Mouse (Mus musculus) heart, embryonic 14.5 days (tissue): ENCODE results near the gene Styk1. TPM values are rescaled to one million over a fixed set of nuclear protein-coding genes. Genes with fewer than 3 reads are reported as not detected.

Source experiments
- ATAC-seq: fragments of 200-750 bp; cut with Nextera tagmentation; 2 replicates; pipeline ENCODE4 v1.8.0; 2017; ENCODE audit warnings: low read depth, moderate TSS enrichment; ENCODE audit not compliant: insufficient number of reproducible peaks, insufficient read depth, low FRiP score
- H3K27ac ChIP-seq, 2 experiments: fragments of 200-500 bp in 1 of 2; fragments of 300-500 bp in 1 of 2; sonication (generic) in 1 of 2; replicated peaks in 1 of 2; 2 replicates each; pipeline ENCODE4 v1.5.1; 2012 to 2014; ENCODE audit warnings: low read depth in 2 of 2, low read length in 2 of 2, control low read depth in 1 of 2, mild to moderate bottlenecking in 1 of 2, mixed read lengths in 1 of 2; ENCODE audit not compliant: control insufficient read depth in 1 of 2, insufficient read depth in 1 of 2
- H3K27me3 ChIP-seq: fragments of 300-500 bp; sonication (generic); 2 replicates; pipeline ENCODE4 v1.6.1; 2014; ENCODE audit warnings: mild to moderate bottlenecking, low read length, control low read depth; ENCODE audit not compliant: control insufficient read depth, insufficient read depth
- H3K36me3 ChIP-seq: fragments of 300-500 bp; sonication (generic); 2 replicates; pipeline ENCODE4 v1.6.1; 2014; ENCODE audit warnings: mild to moderate bottlenecking, control low read depth, low read length, mixed read lengths; ENCODE audit not compliant: control insufficient read depth, insufficient read depth
- H3K4me1 ChIP-seq, 2 experiments: fragments of 200-500 bp in 1 of 2; fragments of 300-500 bp in 1 of 2; sonication (generic) in 1 of 2; 2 replicates each; pipeline ENCODE4 v1.6.1; 2012 to 2014; ENCODE audit warnings: low read length in 2 of 2, control low read depth in 1 of 2, mixed read lengths in 1 of 2; ENCODE audit not compliant: control insufficient read depth in 2 of 2, insufficient read depth in 2 of 2
- H3K4me2 ChIP-seq: fragments of 300-500 bp; sonication (generic); 2 replicates; pipeline ENCODE4 v1.6.1; 2014; ENCODE audit warnings: mild to moderate bottlenecking, low read length
- H3K4me3 ChIP-seq, 2 experiments: fragments of 200-500 bp in 1 of 2; fragments of 300-500 bp in 1 of 2; sonication (generic) in 1 of 2; 2 replicates each; pipeline ENCODE4 v1.5.1; 2012 to 2014; ENCODE audit warnings: low read length in 2 of 2, mild to moderate bottlenecking in 2 of 2, control low read depth in 1 of 2, low read depth in 1 of 2, moderate library complexity in 1 of 2; ENCODE audit not compliant: control insufficient read depth in 1 of 2, insufficient read depth in 1 of 2
- H3K9ac ChIP-seq: fragments of 300-500 bp; sonication (generic); 2 replicates; pipeline ENCODE4 v1.6.1; 2014; ENCODE audit warnings: mild to moderate bottlenecking, low read length
- H3K9me3 ChIP-seq: fragments of 300-500 bp; sonication (generic); 2 replicates; pipeline ENCODE4 v1.6.1; 2016; ENCODE audit warnings: low read length, control low read depth; ENCODE audit not compliant: control insufficient read depth
- WGBS: fragments of 180-500 bp; shearing (Covaris S2); extraction: QIAGEN DNeasy Blood & Tissue Kit; methylation state at CpG from one replicate; pipeline ENCODE4 v1.1.7; 2014; 5-methylcytosine and 5-hydroxymethylcytosine counted together
- polyA plus RNA-seq: library from polyadenylated mRNA; unstranded; fragments of >200 nt; fragmentation: Nextera tagmentation; extraction: Ambion mirVana; gene quantifications from 2 replicates; pipeline ENCODE4 v1.2.1, GENCODE M21; 2014

Styk1 gene
- polyA plus RNA-seq, 1 experiment from 2014 or later = 0.39 TPM

DNA sequence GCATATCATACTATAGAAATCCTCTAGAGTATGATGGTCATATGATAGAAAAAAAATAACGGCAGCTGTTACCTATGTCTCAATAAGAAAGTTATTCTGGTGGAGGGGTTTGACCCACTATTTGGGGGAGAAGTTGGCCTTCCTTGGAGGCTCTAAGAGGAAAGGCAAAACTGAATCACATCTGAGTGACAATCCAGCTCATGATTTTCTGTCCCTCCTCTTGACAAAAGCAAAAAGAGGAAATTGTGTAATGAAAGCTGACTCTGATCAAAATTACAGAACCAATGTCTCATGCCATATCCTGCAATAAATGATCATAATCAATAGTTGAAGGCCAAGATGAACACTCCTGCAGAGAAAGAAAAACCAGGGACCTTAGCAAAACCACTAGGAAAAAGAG, 81.1 kb downstream of the Styk1 start:
- no peaks in the 10 kb centered on the region for H3K27me3 ChIP-seq
- ATAC-seq = no peak
- no peak overlapping the region for H3K27ac ChIP-seq
- H3K9ac ChIP-seq = no peak overlapping the region
- H3K9me3 ChIP-seq = no peaks in the 10 kb centered on the region
- no peaks in the 10 kb centered on the region for H3K4me1 ChIP-seq
- 0 out of 2 replicates have a peak, but pooled peaks cover under 1% of the 10 kb centered on the region for H3K36me3 ChIP-seq
- no peak overlapping the region for H3K4me2 ChIP-seq
- H3K4me3 ChIP-seq = no peak overlapping the region
- WGBS = 86% methylated on average over 1 of the region's 1 CpGs

DNA sequence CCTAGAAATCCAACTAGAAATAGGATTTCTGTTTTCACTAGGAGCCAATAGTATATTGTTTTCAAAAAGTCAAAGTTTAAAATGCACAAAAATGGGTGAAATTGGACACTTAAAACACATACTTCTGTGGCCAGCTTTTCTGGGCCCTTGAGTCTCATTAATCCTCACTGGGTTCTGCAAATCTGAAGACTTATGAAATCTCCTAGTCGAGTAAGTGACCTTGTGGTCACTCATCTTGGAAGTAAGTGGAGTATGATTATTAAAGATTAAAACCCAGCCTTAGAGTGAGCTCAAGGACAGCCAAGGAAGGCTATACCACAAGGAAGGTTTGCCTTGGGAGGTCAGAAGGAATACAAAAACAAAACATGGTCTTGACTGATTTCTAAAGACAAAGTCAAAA, 83.1 kb downstream of the Styk1 start:
- H3K9ac ChIP-seq = no peak overlapping the region
- H3K9me3 ChIP-seq = no peaks in the 10 kb centered on the region
- no peak for ATAC-seq
- WGBS = 37% methylated on average over 1 of the region's 1 CpGs
- H3K4me1 ChIP-seq = no peaks in the 10 kb centered on the region
- H3K36me3 ChIP-seq = no peaks in the 10 kb centered on the region
- H3K27me3 ChIP-seq = no peaks in the 10 kb centered on the region
- H3K27ac ChIP-seq = no peak overlapping the region
- H3K4me3 ChIP-seq = no peak overlapping the region
- no peak overlapping the region for H3K4me2 ChIP-seq

DNA sequence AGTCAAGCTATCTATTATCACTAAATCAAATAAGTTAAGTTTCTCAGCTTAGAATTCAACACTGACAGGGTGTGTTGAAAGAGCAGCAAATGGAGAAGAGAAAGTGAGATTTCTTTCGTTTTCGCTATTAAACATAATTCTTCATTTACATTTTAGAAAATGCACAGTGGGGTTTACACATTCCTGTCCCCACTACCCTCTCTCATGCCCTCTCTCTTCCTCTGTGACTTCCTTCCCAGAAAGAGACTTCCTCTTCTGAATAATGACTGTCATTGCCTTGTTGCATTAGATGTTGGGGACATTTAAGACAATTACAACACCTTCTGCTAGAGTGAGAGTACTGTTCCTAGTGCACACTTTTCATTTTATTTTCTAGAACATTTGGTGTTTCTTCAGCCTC, 83.8 kb downstream of the Styk1 start:
- Histone ChIP-seq H3K36me3 (no peaks in the 10 kb centered on the region), H3K9me3 (no peaks in the 10 kb centered on the region), H3K4me1 (no peaks in the 10 kb centered on the region), H3K27me3 (no peaks in the 10 kb centered on the region), H3K27ac (no peak overlapping the region), H3K9ac (no peak overlapping the region), H3K4me2 (no peak overlapping the region), H3K4me3 (no peak overlapping the region)
- WGBS = 86% methylated on average over 2 of the region's 2 CpGs
- ATAC-seq = no peak

DNA sequence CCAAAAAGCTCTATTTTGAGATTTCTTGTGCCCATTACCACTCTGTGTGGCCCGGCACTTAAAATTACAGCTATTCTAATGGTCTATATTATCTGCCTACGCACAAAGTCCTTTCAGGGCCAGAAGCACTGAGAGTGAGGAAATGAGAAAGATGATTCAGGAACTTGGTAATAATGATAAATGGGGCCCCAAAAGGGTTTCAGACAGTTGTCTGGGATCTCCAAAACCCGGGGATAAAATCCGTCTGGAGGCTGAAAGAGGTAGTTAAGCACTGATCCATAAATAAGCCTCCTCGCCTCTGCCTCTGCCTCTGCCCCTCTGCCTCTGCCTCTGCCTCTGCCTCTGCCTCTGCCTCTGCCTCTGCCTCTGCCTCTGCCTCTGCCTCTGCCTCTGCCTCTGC, 89.2 kb downstream of the Styk1 start:
- 71% methylated on average over 5 of the region's 5 CpGs for WGBS
- Histone ChIP-seq H3K27me3 (no peaks in the 10 kb centered on the region), H3K9me3 (no peaks in the 10 kb centered on the region), H3K36me3 (no peaks in the 10 kb centered on the region), H3K4me1 (no peaks in the 10 kb centered on the region), H3K9ac (no peak overlapping the region), H3K27ac (no peak overlapping the region), H3K4me3 (no peak overlapping the region), H3K4me2 (no peak overlapping the region)
- ATAC-seq = no peak

DNA sequence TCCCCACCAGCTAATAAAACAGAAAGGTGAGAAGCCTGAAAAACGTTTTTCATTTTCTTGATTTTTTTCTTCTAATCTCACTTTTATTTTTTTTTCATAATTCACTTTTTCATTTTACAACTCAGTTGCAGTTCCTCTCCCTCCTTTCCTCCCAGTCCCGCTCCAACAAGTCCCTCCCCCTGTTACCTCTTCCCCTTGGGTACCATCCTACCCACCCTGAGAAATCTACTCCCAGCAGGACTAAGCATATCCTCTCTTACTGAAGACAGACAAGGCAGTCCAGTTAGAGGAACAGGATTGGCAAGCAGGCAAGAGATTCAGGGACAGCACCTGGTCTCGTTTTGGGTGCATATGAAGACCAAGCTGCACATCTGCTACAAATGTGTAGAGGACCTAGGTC, 90.6 kb downstream of the Styk1 start:
- Histone ChIP-seq H3K27me3 (no peaks in the 10 kb centered on the region), H3K9ac (no peak overlapping the region), H3K9me3 (no peaks in the 10 kb centered on the region), H3K4me3 (no peak overlapping the region), H3K27ac (no peak overlapping the region), H3K36me3 (no peaks in the 10 kb centered on the region), H3K4me1 (no peaks in the 10 kb centered on the region), H3K4me2 (no peak overlapping the region)
- WGBS = 59% methylated on average over 3 of the region's 3 CpGs
- no peak for ATAC-seq

DNA sequence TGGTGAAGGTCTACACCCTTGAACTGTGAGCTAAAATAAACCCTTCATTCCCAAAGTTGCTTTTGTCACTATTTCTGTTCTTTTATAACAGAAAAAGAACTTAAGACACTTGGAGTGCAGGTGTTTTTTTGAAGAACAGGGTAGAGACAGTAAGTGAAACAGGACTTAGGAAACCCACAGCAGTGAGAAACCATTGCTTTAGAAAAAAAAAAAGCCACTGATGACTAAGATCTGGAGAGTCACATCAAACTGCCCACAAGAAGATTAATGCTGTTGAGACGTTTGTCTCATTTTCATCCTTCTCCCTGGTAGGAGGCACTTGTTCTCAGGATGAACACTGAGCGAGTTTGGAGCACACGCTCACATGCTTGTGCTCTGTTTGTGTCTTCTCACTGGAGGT, 91.4 kb downstream of the Styk1 start:
- Histone ChIP-seq H3K36me3 (no peaks in the 10 kb centered on the region), H3K27me3 (no peaks in the 10 kb centered on the region), H3K9ac (no peak overlapping the region), H3K27ac (no peak overlapping the region), H3K4me1 (no peaks in the 10 kb centered on the region), H3K9me3 (no peaks in the 10 kb centered on the region), H3K4me3 (no peak overlapping the region), H3K4me2 (no peak overlapping the region)
- no peak for ATAC-seq
- WGBS = 75% methylated on average over 3 of the region's 3 CpGs

Other genes starting within 250 kb of the Styk1 start
- gene Klra2, start 106.2 kb downstream of the Styk1 start, polyA plus RNA-seq = 0.18 TPM in 1 of 2 replicates, not detected in the other
- 41.7 and 44.8 TPM in 2 replicates for gene Magohb, start 60.4 kb downstream of the Styk1 start, polyA plus RNA-seq
- gene Ybx3, start 34.9 kb upstream of the Styk1 start, polyA plus RNA-seq = 76.4 and 98.6 TPM in 2 replicates
- not detected in 2 replicates for gene 5430401F13Rik, start 132.8 kb upstream of the Styk1 start, polyA plus RNA-seq
- not detected in 2 replicates for gene Gm6619, start 132.8 kb upstream of the Styk1 start, polyA plus RNA-seq